Mouse (Mus musculus): ENCODE results near the gene Gm10256.
"Not testable (repeated sequence)": the region's sequence is repeated elsewhere in the genome, so short reads cannot be mapped to it uniquely, and the experiment has no call there.

Gene Gm10256

DNA sequence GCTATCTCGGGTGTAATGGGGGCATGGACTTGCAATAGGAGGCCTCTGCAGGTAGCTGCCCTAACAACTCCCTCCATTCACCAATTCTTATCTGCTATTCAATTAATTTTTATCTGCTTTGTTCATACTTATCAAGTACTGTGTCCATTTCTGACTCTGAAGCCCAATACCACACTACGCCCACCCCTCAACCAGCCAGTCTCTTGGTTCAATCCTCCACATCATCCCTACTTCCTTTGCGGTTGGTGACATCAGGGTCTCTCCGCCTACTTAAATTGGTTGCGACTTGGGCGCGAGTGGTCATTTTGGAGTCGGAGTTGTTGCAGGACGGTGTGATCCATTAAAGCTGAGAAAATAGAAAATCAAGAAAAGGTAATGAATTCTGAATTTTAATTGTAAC, at the start of gene Gm10256, which contains the start of gene Rbmy:
TSS of gene Gm10256 (plus strand) at position 320 of the 400 bp plus-strand sequence.
TSS of gene Rbmy (plus strand) at position 301 of the 400 bp plus-strand sequence.
- DNase-seq, result not testable (repeated sequence)

DNA sequence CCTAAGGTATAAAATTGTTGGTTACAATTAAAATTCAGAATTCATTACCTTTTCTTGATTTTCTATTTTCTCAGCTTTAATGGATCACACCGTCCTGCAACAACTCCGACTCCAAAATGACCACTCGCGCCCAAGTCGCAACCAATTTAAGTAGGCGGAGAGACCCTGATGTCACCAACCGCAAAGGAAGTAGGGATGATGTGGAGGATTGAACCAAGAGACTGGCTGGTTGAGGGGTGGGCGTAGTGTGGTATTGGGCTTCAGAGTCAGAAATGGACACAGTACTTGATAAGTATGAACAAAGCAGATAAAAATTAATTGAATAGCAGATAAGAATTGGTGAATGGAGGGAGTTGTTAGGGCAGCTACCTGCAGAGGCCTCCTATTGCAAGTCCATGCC, 34.4 kb upstream of the Gm10256 start, which contains the start of gene Gm4064:
TSS of gene Gm4064 (minus strand) at position 101 of the 400 bp plus-strand sequence.
- DNase-seq, result not testable (repeated sequence)

DNA sequence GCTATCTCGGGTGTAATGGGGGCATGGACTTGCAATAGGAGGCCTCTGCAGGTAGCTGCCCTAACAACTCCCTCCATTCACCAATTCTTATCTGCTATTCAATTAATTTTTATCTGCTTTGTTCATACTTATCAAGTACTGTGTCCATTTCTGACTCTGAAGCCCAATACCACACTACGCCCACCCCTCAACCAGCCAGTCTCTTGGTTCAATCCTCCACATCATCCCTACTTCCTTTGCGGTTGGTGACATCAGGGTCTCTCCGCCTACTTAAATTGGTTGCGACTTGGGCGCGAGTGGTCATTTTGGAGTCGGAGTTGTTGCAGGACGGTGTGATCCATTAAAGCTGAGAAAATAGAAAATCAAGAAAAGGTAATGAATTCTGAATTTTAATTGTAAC, 70.2 kb downstream of the Gm10256 start, which contains the start of gene Gm10352:
TSS of gene Gm10352 (plus strand) at position 301 of the 400 bp plus-strand sequence.
- DNase-seq, result not testable (repeated sequence)

Measured in right cerebral cortex, adult 18-20 months (tissue).